Mouse (Mus musculus) myocyte (in vitro differentiated cells): ENCODE results near the gene Slc25a24. TPM values are rescaled to one million over a fixed set of nuclear protein-coding genes. Genes with fewer than 3 reads are reported as not detected.
A peak's percentile ranks its signal among the peaks of the same experiment; 100 is the strongest.

Experiments used
- H3K27me3 ChIP-seq: one replicate; pipeline ENCODE4 v1.6.1; 2011; ENCODE audit not compliant: control insufficient read depth, insufficient read depth, insufficient read length
- H3K36me3 ChIP-seq: one replicate; pipeline ENCODE4 v1.6.1; 2011; ENCODE audit not compliant: control insufficient read depth, insufficient read depth
- H3K4me2 ChIP-seq: one replicate; pipeline ENCODE4 v1.6.1; 2011; ENCODE audit warnings: low read depth, control low read depth
- H3K4me3 ChIP-seq: one replicate; pipeline ENCODE4 v1.5.1; 2011; ENCODE audit warnings: mild to moderate bottlenecking, control low read depth, moderate library complexity
- H3K79me2 ChIP-seq: one replicate; pipeline ENCODE4 v1.6.1; 2011; ENCODE audit not compliant: control insufficient read depth, insufficient read depth
- H3ac ChIP-seq: one replicate; pipeline ENCODE4 v1.6.1; 2011; ENCODE audit not compliant: control insufficient read depth, insufficient read length
- CEBPB ChIP-seq: IDR thresholded peaks from 2 replicates; pipeline ENCODE4 v1.6.1; 2011; ENCODE audit warnings: mild to moderate bottlenecking, moderate library complexity; ENCODE audit not compliant: poor library complexity, insufficient read depth, severe bottlenecking
- E2F4 ChIP-seq: IDR thresholded peaks from one replicate; pipeline ENCODE4 v1.6.1; 2011; ENCODE audit warnings: mild to moderate bottlenecking, control low read depth, moderate library complexity; ENCODE audit not compliant: insufficient read depth
- MAX ChIP-seq: IDR thresholded peaks from one replicate; pipeline ENCODE4 v1.6.1; 2011; ENCODE audit warnings: low read depth, mild to moderate bottlenecking, control low read depth
- MYOD1 ChIP-seq, 3 experiments: IDR thresholded peaks; one replicate each; pipeline ENCODE4 v1.6.1; 2011; ENCODE audit warnings: control low read depth in 2 of 3, low read depth in 2 of 3, mild to moderate bottlenecking in 2 of 3, moderate library complexity in 1 of 3; ENCODE audit not compliant: insufficient read length in 2 of 3, control insufficient read depth in 1 of 3
- MYOG ChIP-seq, 3 experiments: IDR thresholded peaks; one replicate each; pipeline ENCODE4 v1.6.1; 2011; ENCODE audit warnings: control low read depth in 2 of 3, low read depth in 2 of 3, mild to moderate bottlenecking in 2 of 3; ENCODE audit not compliant: insufficient read length in 2 of 3, control insufficient read depth in 1 of 3, insufficient read depth in 1 of 3
- POLR2A ChIP-seq: IDR thresholded peaks from one replicate; pipeline ENCODE4 v1.6.1; 2011; ENCODE audit warnings: low read depth, mild to moderate bottlenecking, control low read depth, moderate library complexity; ENCODE audit not compliant: insufficient read length
- POLR2AphosphoS2 ChIP-seq: IDR thresholded peaks from one replicate; pipeline ENCODE4 v1.6.1; 2011; ENCODE audit warnings: low read depth, control low read depth; ENCODE audit not compliant: insufficient read length
- REST ChIP-seq: IDR thresholded peaks from one replicate; pipeline ENCODE4 v1.6.1; 2011; ENCODE audit warnings: mild to moderate bottlenecking, control low read depth, moderate library complexity; ENCODE audit not compliant: insufficient read depth, insufficient read length
- SRF ChIP-seq: IDR thresholded peaks from one replicate; pipeline ENCODE4 v1.6.1; 2011; ENCODE audit warnings: low read depth; ENCODE audit not compliant: control insufficient read depth, insufficient read length
- TCF12 ChIP-seq: IDR thresholded peaks from one replicate; pipeline ENCODE4 v1.6.1; 2011; ENCODE audit warnings: mild to moderate bottlenecking, control low read depth; ENCODE audit not compliant: poor library complexity, insufficient read depth, severe bottlenecking
- TCF3 ChIP-seq: IDR thresholded peaks from one replicate; pipeline ENCODE4 v1.6.1; 2011; ENCODE audit warnings: low read depth, control low read depth; ENCODE audit not compliant: insufficient read length
- USF1 ChIP-seq: IDR thresholded peaks from one replicate; pipeline ENCODE4 v1.6.1; 2011; ENCODE audit warnings: low read depth, mild to moderate bottlenecking, control low read depth, moderate library complexity
- polyA plus RNA-seq: library from polyadenylated mRNA; unstranded; fragments of >200 nt; fragmentation: generic; extraction: Trizol; gene quantifications from one replicate; pipeline ENCODE4 v1.2.1, GENCODE M21; 2012; ENCODE audit warnings: missing spikeins

Slc25a24 gene
- polyA plus RNA-seq, 1 experiment = 13.9 TPM

GRCm38 (mm10) chr3:109164644-109165043 is 41.7 kb downstream of the Slc25a24 start:
- Histone ChIP-seq H3K36me3 (peaks cover 42% of the 10 kb centered on the region), H3K4me3 (no peak overlapping the region), H3K4me2 (peak overlapping the region; percentile 90), H3ac (no peak overlapping the region), H3K79me2 (no peaks in the 10 kb centered on the region), H3K27me3 (no peaks in the 10 kb centered on the region)
- no peak for TF ChIP-seq CEBPB
- no peak for TF ChIP-seq USF1
- no peak for TF ChIP-seq POLR2A
- TF ChIP-seq REST = no peak
- TF ChIP-seq E2F4 = no peak
- TF ChIP-seq MYOG (IDR thresholded peaks at IDR 0.05; ENCODE audit: control insufficient read depth in 1 of 3, insufficient read depth in 1 of 3, insufficient read length in 2 of 3, low read depth in 2 of 3) = peak in 1 of 3 experiments; percentile 1
- TF ChIP-seq SRF = peak; percentile 96

GRCm38 (mm10) chr3:109165214-109165829 is 42.4 kb downstream of the Slc25a24 start:
- peak overlapping the region; percentile 90 for H3K4me2 ChIP-seq
- TF ChIP-seq TCF12 = peak; percentile 15
- TF ChIP-seq MYOD1 (IDR thresholded peaks at IDR 0.05; ENCODE audit: control insufficient read depth in 1 of 3, insufficient read length in 2 of 3, low read depth in 2 of 3) = peak; percentile 4 to 78 (median 77)
- no peak for TF ChIP-seq TCF3
- peak in 2 of 3 experiments; percentile 22 to 76 for TF ChIP-seq MYOG (IDR thresholded peaks at IDR 0.05; ENCODE audit: control insufficient read depth in 1 of 3, insufficient read depth in 1 of 3, insufficient read length in 2 of 3, low read depth in 2 of 3)
- TF ChIP-seq USF1 = peak; percentile 14
- peak; percentile 55; the same call in 1 of the 2 replicates for TF ChIP-seq CEBPB
- TF ChIP-seq POLR2AphosphoS2 = no peak
- no peak overlapping the region for H3ac ChIP-seq
- peaks cover 35% of the 10 kb centered on the region for H3K36me3 ChIP-seq
- no peak overlapping the region for H3K4me3 ChIP-seq
- H3K79me2 ChIP-seq = no peaks in the 10 kb centered on the region
- no peaks in the 10 kb centered on the region for H3K27me3 ChIP-seq

DNA sequence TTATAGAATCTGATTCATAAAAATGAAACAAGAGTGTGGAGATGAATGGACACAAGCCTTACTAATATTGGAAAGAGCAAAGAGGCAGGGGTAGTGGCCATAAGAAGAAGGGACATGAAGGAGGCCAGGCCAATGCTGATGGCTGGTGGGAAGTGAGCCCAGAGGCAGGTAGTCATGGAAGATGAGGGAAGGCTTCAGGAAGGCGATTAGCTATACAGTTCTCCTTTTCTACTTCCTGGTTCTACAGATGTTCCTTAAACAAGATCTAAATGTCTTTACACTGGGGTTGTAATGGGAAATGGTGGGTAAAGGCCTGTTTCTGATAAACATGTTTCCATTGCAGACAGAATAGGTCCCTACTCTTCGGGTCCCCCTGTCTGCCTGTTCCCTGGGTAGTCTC is 46.2 kb downstream of the Slc25a24 start:
- no peaks in the 10 kb centered on the region for H3K79me2 ChIP-seq
- H3K4me3 ChIP-seq = no peak overlapping the region
- no peak overlapping the region for H3K4me2 ChIP-seq
- H3ac ChIP-seq = no peak overlapping the region
- TF ChIP-seq MYOD1 (IDR thresholded peaks at IDR 0.05; ENCODE audit: control insufficient read depth in 1 of 3, insufficient read length in 2 of 3, low read depth in 2 of 3) (no peak), REST (no peak), MAX (no peak), CEBPB (no peak), E2F4 (no peak), MYOG (IDR thresholded peaks at IDR 0.05; ENCODE audit: control insufficient read depth in 1 of 3, insufficient read depth in 1 of 3, insufficient read length in 2 of 3, low read depth in 2 of 3) (no peak), USF1 (no peak), POLR2A (no peak), TCF12 (no peak), POLR2AphosphoS2 (no peak), TCF3 (no peak), SRF (no peak)
- H3K36me3 ChIP-seq = peaks cover 8% of the 10 kb centered on the region
- H3K27me3 ChIP-seq = no peaks in the 10 kb centered on the region

GRCm38 (mm10) chr3:109171070-109171778 is 48.3 kb downstream of the Slc25a24 start:
- Histone ChIP-seq H3K4me3 (no peak overlapping the region), H3ac (no peak overlapping the region), H3K27me3 (no peaks in the 10 kb centered on the region), H3K36me3 (peaks cover 8% of the 10 kb centered on the region), H3K79me2 (no peaks in the 10 kb centered on the region), H3K4me2 (no peak overlapping the region)
- TF ChIP-seq REST (no peak), USF1 (no peak), TCF3 (no peak), MYOG (IDR thresholded peaks at IDR 0.05; ENCODE audit: control insufficient read depth in 1 of 3, insufficient read depth in 1 of 3, insufficient read length in 2 of 3, low read depth in 2 of 3) (no peak), MYOD1 (IDR thresholded peaks at IDR 0.05; ENCODE audit: control insufficient read depth in 1 of 3, insufficient read length in 2 of 3, low read depth in 2 of 3) (no peak), POLR2A (no peak), SRF (no peak), TCF12 (no peak), MAX (no peak), E2F4 (no peak), POLR2AphosphoS2 (no peak), CEBPB (no peak)
